Mouse (Mus musculus) E14TG2a.4 (cell line): Measurements from ENCODE around the gene St3gal4.

Source experiments
- CTCF ChIP-seq: conservative IDR thresholded peaks from 2 replicates; pipeline ENCODE4 v1.5.1; 2014; ENCODE audit warnings: low read length
- NANOG ChIP-seq: IDR thresholded peaks from 2 replicates; pipeline ENCODE4 v1.6.1; 2014; ENCODE audit warnings: borderline replicate concordance, low read length, mixed read lengths

- no peak for TF ChIP-seq CTCF
- TF ChIP-seq NANOG = no peak
Observed at GRCm38 (mm10) chr9:35135575-35135974, 16.5 kb upstream of the St3gal4 start.
